Mouse (Mus musculus): ENCODE data around the gene Sfr1. TPM values are rescaled to one million over a fixed set of nuclear protein-coding genes. Genes with fewer than 3 reads are reported as not detected.
A peak's percentile ranks its signal among the peaks of the same experiment; 100 is the strongest.

The Sfr1 gene
- polyA plus RNA-seq, 1 experiment from 2014 or later = 69.3 TPM

- WGBS (ENCODE audit: insufficient replicate concordance) = 60% methylated on average over 9 of the region's 9 CpGs
- Histone ChIP-seq H3K4me3 (ENCODE audit: low read depth, low read length) (no peak overlapping the region), H3K27me3 (ENCODE audit: insufficient read depth, low read length) (no peaks in the 10 kb centered on the region), H3K4me1 (ENCODE audit: insufficient read depth) (no peaks in the 10 kb centered on the region), H3K4me2 (ENCODE audit: low read depth, low read length) (no peak overlapping the region), H3K9me3 (ENCODE audit: low read length) (no peaks in the 10 kb centered on the region), H3K36me3 (replicated peaks; ENCODE audit: insufficient read depth, low read length) (no peaks in the 10 kb centered on the region), H3K9ac (replicated peaks) (no peak overlapping the region), H3K27ac (ENCODE audit: low read depth) (no peak overlapping the region)
- no peak for ATAC-seq
- no peak for DNase-seq
- no peak for TF ChIP-seq EP300 (IDR thresholded peaks at IDR 0.05; ENCODE audit: low read depth)
- TF ChIP-seq CTCF (IDR thresholded peaks at IDR 0.05; ENCODE audit: low read depth) = no peak
Measured at GRCm38 (mm10) chr19:47698266-47698665, 33.2 kb upstream of the Sfr1 start.

GRCm38 (mm10) chr19:47699743-47700142 lies 31.7 kb upstream of the Sfr1 start:
- DNase-seq (no peak), ATAC-seq (peak; percentile 94)
- TF ChIP-seq EP300 (IDR thresholded peaks at IDR 0.05; ENCODE audit: low read depth) (no peak), CTCF (IDR thresholded peaks at IDR 0.05; ENCODE audit: low read depth) (no peak)
- Histone ChIP-seq H3K27me3 (ENCODE audit: insufficient read depth, low read length) (no peaks in the 10 kb centered on the region), H3K27ac (ENCODE audit: low read depth) (peak overlapping the region; percentile 56), H3K4me3 (ENCODE audit: low read depth, low read length) (no peak overlapping the region), H3K9ac (replicated peaks) (no peak overlapping the region), H3K9me3 (ENCODE audit: low read length) (no peaks in the 10 kb centered on the region), H3K36me3 (replicated peaks; ENCODE audit: insufficient read depth, low read length) (no peaks in the 10 kb centered on the region), H3K4me2 (ENCODE audit: low read depth, low read length) (no peak overlapping the region), H3K4me1 (ENCODE audit: insufficient read depth) (no peaks in the 10 kb centered on the region)
- WGBS (ENCODE audit: insufficient replicate concordance) = 61% methylated on average over 9 of the region's 9 CpGs

- Histone ChIP-seq H3K36me3 (replicated peaks; ENCODE audit: insufficient read depth, low read length) (no peaks in the 10 kb centered on the region), H3K4me1 (ENCODE audit: insufficient read depth) (no peaks in the 10 kb centered on the region), H3K27me3 (ENCODE audit: insufficient read depth, low read length) (no peaks in the 10 kb centered on the region), H3K4me2 (ENCODE audit: low read depth, low read length) (no peak overlapping the region), H3K9ac (replicated peaks) (no peak overlapping the region), H3K27ac (ENCODE audit: low read depth) (no peak overlapping the region), H3K4me3 (ENCODE audit: low read depth, low read length) (no peak overlapping the region), H3K9me3 (ENCODE audit: low read length) (no peaks in the 10 kb centered on the region)
- no peak for DNase-seq
- WGBS (ENCODE audit: insufficient replicate concordance) = 77% methylated on average over 8 of the region's 8 CpGs
- TF ChIP-seq CTCF (IDR thresholded peaks at IDR 0.05; ENCODE audit: low read depth) = no peak
- TF ChIP-seq EP300 (IDR thresholded peaks at IDR 0.05; ENCODE audit: low read depth) = no peak
- no peak for ATAC-seq
Measured at GRCm38 (mm10) chr19:47700509-47700908, 31.0 kb upstream of the Sfr1 start.

DNA sequence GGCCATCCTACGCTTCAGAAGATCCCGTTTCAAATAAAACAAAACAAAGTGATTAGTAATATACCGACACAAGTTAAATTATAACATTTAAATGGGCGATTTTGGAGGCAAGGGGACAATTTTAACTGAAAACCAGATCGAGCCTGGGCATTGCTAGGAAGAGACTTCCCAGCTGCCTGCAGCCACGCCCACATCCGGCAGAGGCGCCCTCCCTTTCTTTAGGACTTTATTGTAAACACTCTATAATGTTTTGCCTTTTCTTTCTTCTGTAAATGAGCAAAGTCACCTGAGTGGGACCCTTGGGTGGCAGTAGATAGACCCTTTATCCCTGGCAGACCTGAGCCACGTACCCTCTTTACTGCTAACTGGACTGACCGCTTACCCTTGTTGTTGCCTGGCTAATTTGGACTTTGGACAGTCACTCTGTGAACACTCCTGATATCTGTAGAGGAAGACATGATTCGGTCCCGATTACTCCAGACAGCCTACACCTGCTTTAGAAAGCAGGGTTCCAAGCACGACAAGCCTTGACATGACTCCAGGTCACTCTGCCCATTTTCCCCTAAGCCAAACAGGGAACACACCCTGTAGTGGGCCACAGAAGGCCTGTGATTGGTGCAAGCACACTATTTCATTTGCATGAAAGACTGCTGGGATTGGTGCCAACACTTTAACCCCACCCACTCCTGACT lies 26.3 kb upstream of the Sfr1 start:
- peak; percentile 56 for ATAC-seq
- H3K4me1 ChIP-seq (ENCODE audit: insufficient read depth) = no peaks in the 10 kb centered on the region
- no peaks in the 10 kb centered on the region for H3K27me3 ChIP-seq (ENCODE audit: insufficient read depth, low read length)
- no peak overlapping the region for H3K4me3 ChIP-seq (ENCODE audit: low read depth, low read length)
- H3K4me2 ChIP-seq (ENCODE audit: low read depth, low read length) = no peak overlapping the region
- WGBS (ENCODE audit: insufficient replicate concordance) = 66% methylated on average over 13 of the region's 13 CpGs
- DNase-seq = no peak
- TF ChIP-seq CTCF (IDR thresholded peaks at IDR 0.05; ENCODE audit: low read depth) = no peak
- TF ChIP-seq EP300 (IDR thresholded peaks at IDR 0.05; ENCODE audit: low read depth) = no peak
- no peak overlapping the region for H3K9ac ChIP-seq (replicated peaks)
- H3K36me3 ChIP-seq (replicated peaks; ENCODE audit: insufficient read depth, low read length) = no peaks in the 10 kb centered on the region
- no peak overlapping the region for H3K27ac ChIP-seq (ENCODE audit: low read depth)
- H3K9me3 ChIP-seq (ENCODE audit: low read length) = no peaks in the 10 kb centered on the region

DNA sequence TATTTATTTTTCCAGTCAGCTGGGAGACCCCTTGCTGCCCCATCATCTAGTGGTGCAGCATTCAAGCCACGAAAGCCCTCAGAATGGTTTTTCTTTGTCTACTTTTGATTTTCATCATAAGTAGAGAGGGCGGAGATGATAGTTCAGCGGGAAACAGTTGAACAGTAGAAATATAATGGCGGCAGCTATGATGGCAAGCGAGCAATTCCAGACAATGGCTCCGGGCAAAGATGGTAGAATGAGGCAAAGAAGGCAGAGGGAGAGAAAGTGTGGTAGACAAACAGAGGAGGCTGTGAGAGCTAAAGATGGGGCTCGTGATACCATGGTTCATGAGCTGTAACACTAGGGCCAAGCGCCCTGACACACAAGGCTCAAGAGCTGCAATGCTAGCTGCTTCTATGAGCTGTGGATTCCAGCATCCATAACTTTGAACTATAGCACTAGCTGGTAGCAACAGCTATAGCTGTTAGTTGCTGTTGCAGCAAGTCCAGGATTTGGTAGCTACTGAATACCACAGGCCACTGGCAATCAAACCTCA lies 25.6 kb upstream of the Sfr1 start:
- DNase-seq (no peak), ATAC-seq (no peak)
- 84% methylated on average over 8 of the region's 8 CpGs for WGBS (ENCODE audit: insufficient replicate concordance)
- Histone ChIP-seq H3K4me3 (ENCODE audit: low read depth, low read length) (no peak overlapping the region), H3K36me3 (replicated peaks; ENCODE audit: insufficient read depth, low read length) (no peaks in the 10 kb centered on the region), H3K9me3 (ENCODE audit: low read length) (no peaks in the 10 kb centered on the region), H3K27ac (ENCODE audit: low read depth) (no peak overlapping the region), H3K9ac (replicated peaks) (no peak overlapping the region), H3K4me1 (ENCODE audit: insufficient read depth) (no peaks in the 10 kb centered on the region), H3K27me3 (ENCODE audit: insufficient read depth, low read length) (no peaks in the 10 kb centered on the region), H3K4me2 (ENCODE audit: low read depth, low read length) (no peak overlapping the region)
- TF ChIP-seq EP300 (IDR thresholded peaks at IDR 0.05; ENCODE audit: low read depth) (no peak), CTCF (IDR thresholded peaks at IDR 0.05; ENCODE audit: low read depth) (no peak)

- no peaks in the 10 kb centered on the region for H3K9me3 ChIP-seq (ENCODE audit: low read length)
- DNase-seq (no peak), ATAC-seq (no peak)
- no peaks in the 10 kb centered on the region for H3K27me3 ChIP-seq (ENCODE audit: insufficient read depth, low read length)
- no peak for TF ChIP-seq EP300 (IDR thresholded peaks at IDR 0.05; ENCODE audit: low read depth)
- no peak for TF ChIP-seq CTCF (IDR thresholded peaks at IDR 0.05; ENCODE audit: low read depth)
- no peak overlapping the region for H3K4me3 ChIP-seq (ENCODE audit: low read depth, low read length)
- H3K4me2 ChIP-seq (ENCODE audit: low read depth, low read length) = no peak overlapping the region
- no peaks in the 10 kb centered on the region for H3K4me1 ChIP-seq (ENCODE audit: insufficient read depth)
- WGBS (ENCODE audit: insufficient replicate concordance) = 79% methylated on average over 4 of the region's 4 CpGs
- H3K36me3 ChIP-seq (replicated peaks; ENCODE audit: insufficient read depth, low read length) = no peaks in the 10 kb centered on the region
- no peak overlapping the region for H3K9ac ChIP-seq (replicated peaks)
- H3K27ac ChIP-seq (ENCODE audit: low read depth) = no peak overlapping the region
Measured at GRCm38 (mm10) chr19:47710376-47710775, 21.1 kb upstream of the Sfr1 start.
